Mouse (Mus musculus) R1 (cell line): ENCODE results near the gene Prkcb.

Source experiments
- DNase-seq: peaks from one replicate; pipeline ENCODE4 v3.0.0-alpha.2; 2018; ENCODE audit warnings: low read depth, low spot score

Gene Prkcb

DNA sequence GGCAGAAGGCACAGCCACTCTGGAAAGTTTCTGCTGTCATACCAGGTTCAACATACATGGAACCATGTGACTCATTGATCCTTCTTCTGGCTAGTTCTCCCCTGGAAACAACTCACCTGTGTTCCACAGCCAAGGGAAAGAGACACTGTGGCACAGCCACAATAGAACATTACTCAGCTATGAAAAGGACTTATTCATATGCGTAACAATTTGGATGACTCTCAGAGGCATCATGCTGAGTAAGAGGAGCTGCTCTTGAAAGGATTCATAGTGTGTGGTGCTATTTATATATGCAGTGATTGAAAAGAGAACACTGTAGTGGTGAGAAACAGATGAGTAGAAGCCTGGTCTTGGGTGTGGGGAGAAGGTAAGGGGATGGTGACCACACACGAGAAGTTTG, 217.9 kb downstream of the Prkcb start:
- peak; percentile 69 for DNase-seq

DNA sequence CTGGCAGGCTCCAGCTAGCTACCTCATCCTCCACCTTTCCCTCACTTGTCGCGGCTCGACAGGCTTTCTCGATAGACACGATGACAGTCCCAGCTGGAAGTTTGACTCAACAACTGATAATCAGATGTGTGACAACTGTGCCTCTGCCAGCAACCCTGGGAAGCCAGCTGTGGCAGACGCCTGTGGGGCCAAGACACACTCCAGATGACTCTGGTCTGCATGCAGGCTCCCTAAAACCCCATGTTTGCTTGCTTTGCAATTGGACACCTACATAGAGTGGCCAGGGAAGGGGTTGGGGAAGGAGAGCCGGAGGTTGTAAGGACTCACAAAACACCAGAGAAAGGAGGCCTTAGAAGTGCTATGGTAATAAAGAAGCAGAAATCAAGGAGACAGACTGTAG, 221.4 kb downstream of the Prkcb start:
- DNase-seq = no peak

DNA sequence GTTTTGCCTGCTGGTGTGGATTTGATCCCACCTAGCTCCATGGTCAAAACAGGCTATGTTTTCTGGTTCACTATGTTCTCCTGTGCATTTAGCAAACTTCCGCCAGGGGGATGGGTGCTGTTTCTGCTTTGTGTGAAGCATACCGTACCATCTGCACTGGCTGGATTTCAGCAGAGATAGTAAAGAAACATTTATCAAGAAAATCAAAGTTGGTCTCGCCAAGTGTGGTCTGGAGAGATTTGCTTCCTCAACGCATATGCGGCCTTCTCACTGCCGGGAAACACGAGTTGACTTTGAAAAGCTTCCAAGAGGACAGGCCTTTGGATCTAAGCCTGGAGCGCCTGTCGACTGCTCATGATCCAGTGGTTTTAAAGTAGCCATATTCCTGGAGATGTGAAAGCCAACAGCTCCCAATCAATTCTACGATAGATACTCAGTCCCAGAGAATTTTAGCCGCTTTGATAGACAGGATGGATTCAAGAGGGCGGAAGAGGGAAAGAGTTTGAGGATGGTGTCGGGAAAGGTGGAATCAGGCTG, 223.9 kb downstream of the Prkcb start:
- DNase-seq = peak; percentile 28

DNA sequence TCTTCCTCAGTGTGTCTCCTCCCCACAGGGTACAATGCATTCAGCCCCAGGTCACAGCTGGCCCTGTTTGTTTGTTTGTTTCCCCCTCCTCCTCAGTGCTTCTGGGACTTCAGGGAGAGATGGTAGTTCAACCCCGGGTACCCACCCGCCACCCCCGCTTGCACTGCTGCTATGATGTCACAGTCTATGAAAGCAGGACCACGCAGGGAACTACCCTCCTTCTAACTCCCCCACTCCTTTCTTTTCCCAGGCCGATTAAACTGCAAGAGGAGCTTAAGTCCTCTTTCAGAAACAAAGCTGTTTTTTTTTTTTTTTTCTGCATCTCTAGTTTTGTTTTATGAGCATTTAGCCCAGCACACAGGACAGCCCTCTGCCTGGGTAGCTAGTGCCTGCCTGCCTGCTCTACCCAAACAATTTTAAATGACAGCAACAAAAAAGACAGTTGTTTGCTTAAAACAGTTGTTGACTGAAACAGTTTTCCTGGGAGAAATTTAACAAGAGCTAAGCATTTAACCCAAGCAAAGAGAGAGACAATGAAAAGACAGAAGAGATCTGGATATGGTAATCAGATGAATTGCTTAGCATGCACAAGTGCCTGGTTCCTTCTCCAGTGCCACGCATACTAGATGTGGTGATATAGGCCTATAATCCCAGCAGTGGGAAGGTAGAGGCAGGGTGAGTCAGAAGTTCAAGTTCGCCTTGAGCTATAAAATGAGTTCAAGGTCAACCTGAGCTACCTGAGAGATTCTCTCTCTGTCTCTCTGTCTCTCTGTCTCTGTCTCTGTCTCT, 232.5 kb downstream of the Prkcb start:
- DNase-seq = no peak

DNA sequence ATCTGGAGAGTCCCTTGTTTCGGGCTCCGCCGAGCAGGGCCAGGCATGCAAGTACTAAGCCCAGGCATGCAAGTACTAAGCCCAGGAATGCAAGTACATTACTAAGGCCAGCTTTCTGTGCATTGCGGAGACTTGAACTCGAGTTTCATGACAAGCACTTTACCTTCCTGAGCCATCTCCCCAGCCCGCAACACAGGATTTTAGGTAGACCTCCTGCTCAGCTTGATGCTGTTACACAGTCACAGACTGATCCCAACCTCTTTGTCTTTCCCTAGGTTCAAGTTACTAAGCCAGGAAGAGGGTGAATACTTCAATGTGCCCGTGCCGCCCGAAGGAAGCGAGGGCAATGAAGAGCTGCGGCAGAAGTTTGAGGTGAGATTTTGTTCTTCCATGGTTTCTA, 239.7 kb downstream of the Prkcb start:
- DNase-seq = no peak

DNA sequence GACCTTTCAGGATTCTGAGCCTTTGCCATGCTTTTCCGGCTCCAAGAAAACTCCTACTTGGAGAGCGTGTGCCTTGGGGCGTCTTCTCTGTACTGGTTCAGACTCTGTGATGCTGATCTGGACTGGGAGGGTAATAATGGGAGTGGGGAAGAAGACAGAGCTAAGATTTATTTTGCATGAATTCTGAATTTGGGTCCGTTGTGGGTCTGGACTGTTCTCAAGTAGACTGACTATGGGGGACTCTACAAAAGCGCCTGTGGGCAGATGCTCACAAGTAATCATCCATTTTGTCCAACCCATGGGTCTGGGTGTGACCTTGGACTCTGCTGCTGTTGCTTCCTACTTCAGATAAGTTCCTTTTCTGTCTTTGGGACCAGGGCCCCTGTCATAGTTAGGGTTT, 240.1 kb downstream of the Prkcb start:
- no peak for DNase-seq

DNA sequence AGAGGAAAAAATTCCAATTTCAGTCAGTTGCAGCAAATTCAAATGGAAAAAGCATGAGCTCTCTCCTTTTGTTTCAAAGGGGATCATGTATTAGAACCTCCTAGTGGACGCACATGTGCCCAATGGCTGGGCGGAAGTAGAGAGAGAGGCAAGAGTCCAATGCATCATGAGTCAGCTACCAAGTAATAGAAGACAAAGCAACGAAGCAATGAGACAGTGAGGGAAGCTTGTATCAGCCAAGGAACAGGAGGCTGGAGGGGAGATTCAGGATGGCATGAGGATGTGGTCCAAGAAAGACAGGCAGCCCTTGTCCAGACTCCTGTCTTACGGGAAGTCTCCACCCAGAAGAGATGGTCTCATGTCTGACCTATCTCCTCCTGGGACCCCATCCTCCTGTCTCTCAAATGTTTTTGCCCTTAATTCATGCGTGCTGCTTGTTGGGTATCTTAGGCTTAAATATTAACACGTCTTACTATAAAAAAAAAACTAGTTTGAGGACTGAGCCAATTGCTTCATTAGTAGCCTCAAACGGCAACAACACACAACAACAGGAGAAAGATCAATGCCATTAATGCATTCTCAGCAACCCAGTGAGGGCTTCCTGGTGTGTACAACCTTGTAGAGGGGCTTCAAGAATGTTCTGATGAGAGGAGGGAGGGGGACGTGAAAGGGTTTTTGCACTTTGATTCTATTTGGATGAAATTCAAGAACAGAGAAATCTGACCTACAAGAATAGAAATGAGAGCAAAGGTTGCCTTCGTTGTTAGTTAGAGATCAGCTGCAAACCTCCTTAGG, 245.2 kb downstream of the Prkcb start:
- DNase-seq = no peak

DNA sequence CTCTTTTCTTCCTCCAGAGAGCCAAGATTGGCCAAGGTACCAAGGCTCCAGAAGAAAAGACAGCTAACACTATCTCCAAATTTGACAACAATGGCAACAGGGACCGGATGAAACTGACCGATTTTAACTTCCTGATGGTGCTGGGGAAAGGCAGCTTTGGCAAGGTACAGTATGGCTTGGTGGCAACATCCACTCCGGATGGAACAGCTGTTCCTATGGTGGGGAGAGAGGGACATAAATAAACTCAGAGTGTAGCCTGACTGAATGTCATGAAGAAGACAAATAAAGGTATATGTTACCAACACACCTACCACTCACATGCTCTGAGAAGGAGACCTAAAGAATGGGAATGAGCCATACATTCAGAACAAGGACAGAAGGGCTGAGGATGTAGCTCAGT, 256.1 kb downstream of the Prkcb start:
- no peak for DNase-seq

DNA sequence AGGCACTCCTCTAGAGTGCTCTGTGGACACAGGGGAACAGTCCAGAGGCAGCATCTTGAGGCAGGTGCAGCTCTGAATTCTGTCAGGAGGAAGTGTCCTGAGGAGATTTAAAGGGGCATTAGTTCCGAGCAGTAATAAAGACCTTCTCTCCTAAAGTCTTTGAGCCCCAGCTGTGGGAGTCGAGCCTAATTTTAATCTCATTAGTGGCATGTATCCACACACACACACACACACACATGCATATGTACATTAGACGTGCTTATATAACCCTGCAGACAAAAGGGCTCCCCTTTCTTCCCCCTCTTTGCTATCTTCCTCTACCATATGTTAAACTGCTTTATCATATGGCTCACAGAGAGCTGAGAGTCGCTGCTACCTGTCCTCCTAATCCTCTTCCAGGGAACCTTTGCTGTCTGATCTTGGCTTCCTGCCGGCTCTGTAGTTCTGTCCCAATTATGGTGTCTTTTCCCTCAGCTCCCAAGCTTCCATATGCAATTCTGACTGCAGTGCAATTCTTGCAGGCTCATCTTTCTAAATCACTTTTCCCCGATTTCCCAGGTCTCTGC, 268.1 kb downstream of the Prkcb start:
- no peak for DNase-seq

DNA sequence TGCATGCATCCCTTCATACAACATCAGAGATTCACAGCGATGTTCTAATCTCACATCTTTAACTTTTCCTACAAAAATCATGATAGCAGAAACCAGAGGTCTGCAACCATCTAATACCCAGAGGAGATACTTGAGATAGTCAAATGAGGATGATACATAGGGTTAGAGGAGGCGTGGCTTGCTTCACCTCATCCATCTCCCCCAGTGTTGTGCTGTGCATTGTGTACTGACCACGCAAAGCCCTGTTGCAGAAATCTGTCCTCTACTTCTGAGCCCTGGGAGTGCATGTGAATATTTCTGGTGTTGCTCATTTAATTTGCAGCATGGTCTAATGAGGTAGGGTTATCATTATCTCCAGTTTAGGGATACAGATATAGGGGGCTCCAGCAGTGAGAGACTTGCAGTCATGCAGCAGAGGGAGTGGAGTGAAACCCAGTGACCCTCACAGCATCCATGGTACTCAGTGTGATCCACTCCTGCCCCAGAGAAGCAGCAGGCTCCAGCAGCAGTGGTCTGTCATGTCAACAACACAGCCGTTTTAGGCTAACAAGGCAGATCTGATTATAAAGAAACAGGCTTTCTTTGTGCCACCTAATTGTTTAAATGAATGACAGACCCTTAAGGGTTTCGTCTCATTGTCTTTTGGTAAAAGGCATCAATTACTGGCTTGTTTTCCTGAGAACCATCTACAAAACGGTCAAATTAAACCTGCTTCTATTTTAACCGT, 269.7 kb downstream of the Prkcb start:
- DNase-seq = no peak

DNA sequence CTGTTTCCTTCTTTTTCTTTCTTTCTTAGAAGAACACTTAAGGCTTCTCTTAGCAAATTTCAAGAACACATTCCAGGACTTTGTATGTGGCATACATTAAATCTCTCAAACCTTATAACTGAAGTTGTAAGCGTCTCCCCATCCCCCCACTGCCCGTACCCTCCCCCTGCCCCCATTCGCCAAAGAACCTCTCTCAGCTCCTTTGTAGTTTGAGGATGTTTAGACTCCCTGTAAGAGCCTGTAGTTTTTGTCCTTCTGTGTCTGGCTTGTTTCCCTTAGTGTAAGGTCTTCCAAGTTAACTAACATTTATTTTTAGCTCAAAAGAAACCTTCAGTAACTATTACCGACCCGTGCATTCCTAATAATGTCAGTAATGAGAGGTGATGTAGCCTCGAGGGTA, 270.4 kb downstream of the Prkcb start:
- DNase-seq = no peak

DNA sequence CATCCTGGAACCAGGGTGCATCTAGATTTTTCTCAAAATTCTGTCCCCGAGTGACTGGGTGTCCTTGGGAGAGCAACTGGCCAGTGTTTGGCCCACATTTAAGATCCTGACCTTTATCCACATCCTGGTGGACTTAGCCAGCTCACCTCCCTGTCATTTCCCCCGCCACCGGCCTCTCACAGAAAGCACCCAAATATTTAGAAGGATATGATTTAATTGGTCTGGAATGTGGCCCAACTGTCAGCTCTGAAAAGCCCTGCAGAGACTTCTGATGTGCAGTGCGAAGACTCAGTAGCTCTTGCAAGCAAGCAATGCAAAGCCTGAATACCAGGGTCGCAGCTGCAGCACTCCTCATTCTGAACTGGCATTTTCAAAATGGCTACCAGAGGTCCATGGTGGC, 274.0 kb downstream of the Prkcb start:
- no peak for DNase-seq

DNA sequence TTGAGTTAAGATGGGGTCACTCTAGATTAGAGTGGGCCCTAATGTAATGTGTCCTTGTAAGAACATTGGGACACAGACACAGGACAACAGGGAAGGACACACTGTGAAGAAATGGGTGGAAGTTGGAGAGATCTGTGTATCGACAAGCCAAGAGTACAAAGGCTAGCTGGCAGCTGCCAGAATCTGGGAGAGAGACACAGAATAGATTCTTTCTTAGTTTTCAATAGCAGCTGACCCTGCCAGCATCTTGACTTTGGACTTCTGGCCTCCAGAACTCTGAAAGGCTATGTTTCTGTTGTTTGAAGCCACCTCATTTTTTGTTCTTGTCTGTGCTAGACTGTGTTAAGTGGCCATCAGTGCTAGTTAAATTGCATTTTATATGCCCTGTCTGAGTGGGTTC, 276.8 kb downstream of the Prkcb start:
- DNase-seq = no peak

DNA sequence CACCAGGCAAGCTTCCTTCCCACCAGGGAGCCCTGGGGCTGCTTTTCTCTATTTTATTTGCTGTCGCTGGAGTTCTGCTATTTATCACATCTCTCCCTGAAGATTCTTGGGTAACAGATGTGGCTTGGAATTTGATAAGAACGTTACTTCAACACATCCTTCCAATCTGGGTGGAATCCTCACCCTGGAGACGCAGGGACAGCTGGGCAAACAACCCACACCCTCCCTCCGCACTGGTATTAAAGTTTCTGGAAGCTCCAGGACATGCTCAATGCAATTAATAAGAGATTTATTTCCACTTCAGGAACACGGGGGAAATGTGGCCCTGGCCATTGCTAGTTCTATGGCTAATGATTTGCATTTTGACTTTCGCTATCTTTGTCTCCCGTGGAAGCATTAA, 277.5 kb downstream of the Prkcb start:
- DNase-seq = no peak

DNA sequence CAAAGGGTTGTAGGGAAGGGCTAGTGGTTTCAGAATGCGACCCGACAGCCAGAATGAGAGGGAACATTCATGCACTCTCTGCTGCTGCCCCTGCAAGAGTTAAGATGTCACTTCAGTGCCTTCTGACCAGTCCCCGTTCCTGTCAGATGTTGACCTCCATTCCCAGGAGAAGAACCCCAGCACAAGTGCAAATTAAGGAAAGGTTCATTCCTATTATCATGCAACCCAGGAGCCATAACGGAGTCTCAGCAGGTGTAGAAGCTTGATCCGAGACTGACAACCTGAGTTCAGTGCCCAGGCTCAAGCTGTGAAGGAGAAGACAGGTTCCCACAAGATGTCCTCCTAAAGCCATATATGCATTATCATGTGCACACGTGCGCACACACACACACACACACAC, 280.2 kb downstream of the Prkcb start:
- DNase-seq = peak; percentile 34

DNA sequence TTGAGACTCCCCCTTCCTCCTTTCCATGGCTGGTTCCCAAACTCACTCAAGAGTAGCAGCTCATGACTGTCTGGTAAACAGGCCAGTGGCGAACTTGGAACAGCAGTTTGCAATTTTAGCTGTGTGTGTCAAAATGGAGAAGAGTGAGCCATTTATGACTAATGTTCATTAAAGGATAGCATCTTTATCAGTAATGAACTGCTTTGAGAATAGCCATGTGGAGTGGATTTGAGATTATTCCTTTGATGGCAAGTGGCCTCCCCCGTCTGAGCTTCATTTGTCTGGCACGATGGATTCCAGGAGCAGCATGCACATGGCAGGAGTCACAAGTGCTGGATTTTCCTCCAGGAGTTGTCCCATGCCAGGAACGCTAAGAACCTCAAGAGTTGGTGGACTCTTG, 281.9 kb downstream of the Prkcb start:
- DNase-seq = no peak

DNA sequence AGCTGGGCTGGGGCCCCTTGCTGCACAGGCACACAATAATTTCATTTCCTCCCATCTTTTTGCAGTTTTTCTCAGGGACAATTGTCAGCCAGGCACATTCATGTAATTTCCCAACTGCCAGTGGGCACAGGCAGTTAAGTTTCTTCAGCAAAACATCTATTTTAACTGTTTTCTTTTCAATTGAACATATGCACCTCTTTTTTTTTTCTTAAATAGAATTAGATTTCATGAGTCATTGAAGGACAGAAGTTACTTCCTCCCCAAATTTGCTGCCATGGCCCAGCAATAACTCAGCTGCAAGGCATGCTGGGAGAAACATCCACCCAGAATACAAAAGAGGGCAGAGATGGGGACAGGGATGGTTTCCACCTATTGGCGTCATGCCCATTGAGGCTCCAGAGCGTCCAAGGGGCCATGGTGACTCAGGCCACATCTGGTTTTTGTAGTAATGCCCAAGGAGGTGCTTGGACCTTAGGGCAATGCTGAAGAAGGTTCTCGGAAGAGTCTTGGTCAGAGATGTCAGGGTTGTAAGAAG, 284.6 kb downstream of the Prkcb start:
- DNase-seq = no peak

DNA sequence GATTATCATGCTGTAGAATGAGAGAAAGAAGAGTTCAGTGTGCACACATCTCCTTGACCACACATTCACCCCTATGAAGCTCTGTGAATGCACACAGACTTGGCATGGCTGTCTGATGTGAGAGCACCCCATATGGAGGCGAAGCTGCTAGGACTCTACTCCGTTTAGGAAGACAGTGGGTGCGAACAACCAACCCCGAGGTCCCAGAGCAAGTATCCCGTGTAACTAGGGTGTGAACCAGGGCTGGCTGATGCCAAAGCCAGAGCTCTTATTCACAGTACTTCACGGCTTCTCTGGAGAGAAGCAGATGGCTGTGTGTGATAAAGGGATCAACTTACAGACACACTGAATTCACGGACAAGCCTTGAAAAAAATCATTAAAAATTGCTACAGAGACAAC, 285.9 kb downstream of the Prkcb start:
- no peak for DNase-seq

DNA sequence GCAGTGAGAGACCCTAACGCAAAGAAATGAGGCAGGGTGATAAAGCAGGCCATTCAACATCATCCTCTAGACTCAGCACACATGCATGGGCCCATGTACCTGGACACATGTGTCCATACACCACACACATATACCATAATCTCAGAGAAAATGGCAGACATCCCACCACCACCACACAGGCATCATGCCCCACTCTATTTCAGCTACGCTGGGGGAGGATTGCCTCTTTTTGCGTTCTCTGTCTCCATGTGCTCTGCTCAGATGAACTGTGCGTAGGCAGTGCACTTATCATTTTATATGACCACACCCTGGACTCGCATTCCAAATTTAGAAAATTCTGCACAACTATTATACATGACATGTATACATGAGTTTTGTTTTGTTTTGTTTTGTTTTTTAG, 286.5 kb downstream of the Prkcb start:
- no peak for DNase-seq

DNA sequence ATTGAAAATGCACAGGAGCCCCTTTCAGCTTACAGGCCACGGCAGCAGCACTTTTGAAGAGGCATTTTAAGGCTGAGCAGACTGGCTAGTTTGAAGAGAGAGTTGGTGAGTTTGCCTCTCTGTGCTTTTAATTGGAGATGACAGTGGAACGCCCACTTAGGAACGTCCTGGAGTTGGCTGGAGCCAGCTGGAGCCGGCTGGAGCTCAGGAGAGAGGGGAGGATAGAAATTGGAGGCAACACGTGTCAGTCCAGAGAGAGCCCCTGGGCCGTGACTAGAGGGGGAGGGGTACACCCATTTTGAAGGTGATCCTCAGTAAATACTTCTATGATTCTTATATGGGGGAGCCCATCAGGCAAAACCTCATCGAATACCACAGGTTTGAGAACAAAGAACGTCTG, 287.0 kb downstream of the Prkcb start:
- peak; percentile 56 for DNase-seq

DNA sequence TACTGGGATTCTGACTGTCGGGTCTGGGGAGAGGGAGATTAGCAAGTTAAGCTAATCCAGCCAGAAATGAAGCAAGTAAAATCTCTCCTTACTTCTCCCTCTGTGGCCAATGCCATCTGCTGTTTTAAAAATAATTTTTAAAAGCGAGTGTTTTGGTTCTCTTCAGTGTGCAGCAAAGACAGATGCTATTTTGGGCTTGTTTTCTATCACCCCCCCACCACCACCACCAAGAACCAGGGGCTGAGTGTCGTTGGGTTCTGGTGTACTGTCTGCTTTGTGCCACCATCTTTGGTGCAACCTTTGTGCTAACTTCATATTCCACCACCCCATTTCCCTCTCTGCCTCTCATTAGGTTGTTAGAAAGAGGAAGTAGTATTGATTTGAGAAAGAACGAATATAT, 289.0 kb downstream of the Prkcb start:
- no peak for DNase-seq
